29 mouse cellular contexts compared by ENCODE assay signal in the genomic region with DNA sequence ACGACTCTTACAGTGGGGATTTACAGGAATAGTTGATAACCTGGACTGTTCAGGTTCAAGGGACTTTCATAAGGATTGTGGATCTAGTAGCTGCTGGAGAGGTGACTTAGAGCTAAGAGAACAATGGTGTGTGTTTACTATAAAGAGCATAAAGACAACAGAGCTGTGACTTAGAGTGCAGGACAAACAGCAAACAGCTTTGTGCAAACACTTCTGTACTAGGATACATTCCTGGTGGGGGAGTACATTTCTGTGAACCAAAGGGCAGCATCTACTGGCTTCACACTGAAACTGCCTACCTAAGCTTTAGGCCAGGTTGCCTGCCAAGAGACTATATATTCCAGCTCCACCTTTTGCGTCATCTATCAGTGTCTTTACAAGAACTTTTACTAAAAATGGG. TPM values are rescaled to one million over a fixed set of nuclear protein-coding genes. Genes with fewer than 3 reads are reported as not detected.
"Had no signal": no experiment of that assay in that cellular context is flagged by ENCODE, and none has a peak within 500 bp of the region (broad histone marks: within the 10 kb centered on the region; RNA-seq: fewer than 3 reads in every experiment).

No protein-coding gene starts in this region.

- H3K4me1 ChIP-seq: heart, embryonic 13.5 days; heart, embryonic 15.5 days; hindbrain, embryonic 13.5 days; hindbrain, embryonic 15.5 days; kidney, embryonic 15.5 days; limb, embryonic 13.5 days; limb, embryonic 15.5 days had no signal

- H3K27ac ChIP-seq: heart, adult 2 months; heart, embryonic 13.5 days; heart, embryonic 15.5 days; hindbrain, embryonic 13.5 days; hindbrain, embryonic 15.5 days; hindbrain, postnatal 0 days; kidney, embryonic 15.5 days; kidney, postnatal 0 days; limb, embryonic 13.5 days; limb, embryonic 15.5 days had no signal

- DNase-seq: gastrocnemius, postnatal 14 days; gastrocnemius, postnatal 36 days; heart, adult 11 months; heart, adult 2 months; heart, postnatal 14 days; heart, postnatal 36 days; kidney, adult 11 months; kidney, adult 2 months; kidney, adult 9 months; kidney, postnatal 14 days; kidney, postnatal 36 days; layer of hippocampus, adult 9-11 months; layer of hippocampus, postnatal 36 days; left cerebral cortex, postnatal 4 days had no signal

- H3K36me3 ChIP-seq: heart, embryonic 13.5 days; heart, embryonic 15.5 days; hindbrain, embryonic 13.5 days; hindbrain, embryonic 15.5 days; kidney, embryonic 15.5 days; limb, embryonic 13.5 days; limb, embryonic 15.5 days had no signal

- H3K27me3 ChIP-seq: heart, embryonic 13.5 days; heart, embryonic 15.5 days; hindbrain, embryonic 13.5 days; hindbrain, embryonic 15.5 days; kidney, embryonic 15.5 days; limb, embryonic 13.5 days; limb, embryonic 15.5 days had no signal

- ATAC-seq: hindbrain, postnatal 0 days; intestine, embryonic 16.5 days had no signal

- H3K4me3 ChIP-seq: heart, adult 2 months; heart, embryonic 13.5 days; heart, embryonic 15.5 days; hindbrain, embryonic 13.5 days; hindbrain, embryonic 15.5 days; kidney, embryonic 15.5 days; limb, embryonic 13.5 days; limb, embryonic 15.5 days had no signal

- H3K9ac ChIP-seq: heart, embryonic 13.5 days; heart, embryonic 15.5 days; hindbrain, embryonic 13.5 days; hindbrain, embryonic 15.5 days; kidney, embryonic 15.5 days; limb, embryonic 13.5 days; limb, embryonic 15.5 days had no signal

- H3K4me2 ChIP-seq: heart, embryonic 11.5 days; heart, embryonic 13.5 days; heart, embryonic 15.5 days; hindbrain, embryonic 13.5 days; hindbrain, embryonic 15.5 days; kidney, embryonic 15.5 days; limb, embryonic 13.5 days; limb, embryonic 15.5 days had no signal

- H3K9me3 ChIP-seq: heart, embryonic 13.5 days; heart, embryonic 15.5 days; hindbrain, embryonic 13.5 days; hindbrain, embryonic 15.5 days; kidney, embryonic 15.5 days; limb, embryonic 13.5 days; limb, embryonic 15.5 days had no signal

RNA-seq across cellular contexts. Expression of gene Cd55b, which starts 32.3 kb away (rescaled TPM):
- polyA plus RNA-seq: heart, adult 2 months; heart, embryonic 11.5 days; heart, embryonic 13.5 days; heart, embryonic 15.5 days; heart, postnatal 0 days; hindbrain, embryonic 11.5 days; hindbrain, embryonic 13.5 days; hindbrain, embryonic 15.5 days; hindbrain, postnatal 0 days; intestine, embryonic 14.5 days; intestine, embryonic 16.5 days; kidney, adult 2 months; kidney, embryonic 15.5 days; kidney, postnatal 0 days; limb, embryonic 11.5 days; limb, embryonic 13.5 days; limb, embryonic 15.5 days had no signal
